Mouse (Mus musculus) liver, embryonic 14.5 days (tissue): ENCODE results near the gene Kcnh6.

Experiments used
- CTCF ChIP-seq: IDR thresholded peaks from 2 replicates; pipeline ENCODE4 v1.5.1; 2016; ENCODE audit warnings: antibody characterized with exemption, low read depth, control low read depth
- EP300 ChIP-seq: IDR thresholded peaks from 2 replicates; pipeline ENCODE4 v1.6.1; 2016; ENCODE audit warnings: antibody characterized with exemption, low read depth

- TF ChIP-seq CTCF (no peak), EP300 (no peak)
Observed at GRCm38 (mm10) chr11:105978232-105978631, 29.7 kb upstream of the Kcnh6 start.
